Mouse (Mus musculus) CD8-positive naive resting alpha-beta T cell, adult 57 days (primary cell): Measurements from ENCODE around the gene Cebpg. TPM values are rescaled to one million over a fixed set of nuclear protein-coding genes. Genes with fewer than 3 reads are reported as not detected.

Experiments used
- total RNA-seq: library from RNA; stranded (reverse); gene quantifications from one replicate; pipeline ENCODE4 v1.2.4, GENCODE M21; 2023

Cebpg gene
- total RNA-seq: 34.0 TPM

DNA sequence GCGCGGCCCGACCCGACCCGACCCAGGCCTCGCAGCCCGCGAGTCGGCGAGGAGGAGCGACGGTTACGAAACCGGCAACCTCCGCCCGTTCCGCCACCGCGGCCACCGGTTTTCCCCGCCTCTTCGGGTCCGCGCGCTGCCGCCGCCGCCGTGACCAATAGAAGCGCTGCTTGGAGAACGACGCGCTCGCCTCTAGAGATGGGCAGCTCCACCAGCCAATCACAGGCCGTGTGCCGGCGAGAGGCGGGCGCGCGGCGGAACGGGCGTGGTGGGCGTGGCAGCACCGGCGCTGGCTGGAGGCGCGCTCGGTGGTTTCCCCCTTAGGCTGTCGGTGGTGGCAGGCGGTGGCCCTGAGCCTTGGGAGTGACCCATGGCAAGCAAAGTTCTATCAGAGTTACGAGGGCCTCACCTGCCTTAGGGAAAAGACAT, at the start of gene Cebpg:
Gene Cebpg (minus strand): TSS at position 138 of the 429 bp plus-strand sequence.

Other genes with a start within 250 kb of the Cebpg start
- gene Chst8, start 243.9 kb downstream of the Cebpg start, total RNA-seq: not detected
- 33.5 TPM for gene Pepd, start 144.2 kb downstream of the Cebpg start, total RNA-seq
- gene Cebpa, start 62.7 kb upstream of the Cebpg start, total RNA-seq: 1.3 TPM
- not detected for gene Slc7a10, start 129.8 kb upstream of the Cebpg start, total RNA-seq
- not detected for gene Lrp3, start 158.9 kb upstream of the Cebpg start, total RNA-seq